Mouse (Mus musculus) E14TG2a.4 (cell line): ENCODE results near the gene Slc2a9.

Experiments
- H3K27me3 ChIP-seq: 2 replicates; pipeline ENCODE4 v1.6.1; 2014; ENCODE audit warnings: low read length, control low read depth; ENCODE audit not compliant: insufficient read depth
- H3K36me3 ChIP-seq: 2 replicates; pipeline ENCODE4 v1.6.1; 2014; ENCODE audit warnings: low read length, control low read depth; ENCODE audit not compliant: insufficient read depth
- H3K4me1 ChIP-seq: replicated peaks from 2 replicates; pipeline ENCODE4 v1.6.1; 2014; ENCODE audit warnings: low read depth, low read length, control low read depth
- H3K4me3 ChIP-seq: replicated peaks from 2 replicates; pipeline ENCODE4 v1.5.1; 2014; ENCODE audit warnings: mild to moderate bottlenecking, low read length
- H3K9me3 ChIP-seq: 2 replicates; pipeline ENCODE4 v1.6.1; 2014; ENCODE audit warnings: low read length, control low read depth
- CTCF ChIP-seq: conservative IDR thresholded peaks from 2 replicates; pipeline ENCODE4 v1.5.1; 2014; ENCODE audit warnings: low read length
- NANOG ChIP-seq: IDR thresholded peaks from 2 replicates; pipeline ENCODE4 v1.6.1; 2014; ENCODE audit warnings: borderline replicate concordance, low read length, mixed read lengths
- POU5F1 ChIP-seq: IDR thresholded peaks from 2 replicates; pipeline ENCODE4 v1.6.1; 2014; ENCODE audit warnings: low read length, borderline replicate concordance

The Slc2a9 gene

DNA sequence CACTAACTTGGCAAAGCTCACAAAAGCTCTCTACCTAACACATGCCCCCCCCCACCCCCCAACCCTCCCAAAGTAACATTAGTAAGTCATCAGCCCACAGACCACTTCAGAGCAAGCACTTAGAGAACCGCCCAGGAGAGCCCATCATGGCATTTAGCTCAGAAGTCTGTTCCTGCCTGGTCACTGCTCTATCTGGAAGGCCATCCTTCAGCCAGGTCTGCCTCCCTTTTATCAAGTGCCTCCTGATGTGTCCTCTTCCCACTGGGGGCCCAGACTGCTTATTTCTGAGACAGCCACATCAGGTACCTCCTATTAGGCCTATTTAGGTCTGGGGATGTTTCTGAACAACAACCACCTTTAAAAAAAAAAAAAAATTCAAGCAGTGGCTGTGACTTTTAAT is 38.0 kb upstream of the Slc2a9 start:
- TF ChIP-seq NANOG (no peak), CTCF (no peak), POU5F1 (no peak)
- Histone ChIP-seq H3K27me3 (no peaks in the 10 kb centered on the region), H3K9me3 (no peaks in the 10 kb centered on the region), H3K4me3 (no peak overlapping the region), H3K36me3 (peaks cover 100% of the 10 kb centered on the region), H3K4me1 (0 out of 2 replicates have a peak, but pooled peaks cover 3% of the 10 kb centered on the region)

GRCm38 (mm10) chr5:38538508-38538907 is 35.6 kb upstream of the Slc2a9 start:
- H3K36me3 ChIP-seq, result peaks cover 100% of the 10 kb centered on the region
- TF ChIP-seq CTCF (no peak), POU5F1 (no peak), NANOG (no peak)
- H3K4me1 ChIP-seq, result no peaks in the 10 kb centered on the region
- no peak overlapping the region for H3K4me3 ChIP-seq
- no peaks in the 10 kb centered on the region for H3K27me3 ChIP-seq
- no peaks in the 10 kb centered on the region for H3K9me3 ChIP-seq

DNA sequence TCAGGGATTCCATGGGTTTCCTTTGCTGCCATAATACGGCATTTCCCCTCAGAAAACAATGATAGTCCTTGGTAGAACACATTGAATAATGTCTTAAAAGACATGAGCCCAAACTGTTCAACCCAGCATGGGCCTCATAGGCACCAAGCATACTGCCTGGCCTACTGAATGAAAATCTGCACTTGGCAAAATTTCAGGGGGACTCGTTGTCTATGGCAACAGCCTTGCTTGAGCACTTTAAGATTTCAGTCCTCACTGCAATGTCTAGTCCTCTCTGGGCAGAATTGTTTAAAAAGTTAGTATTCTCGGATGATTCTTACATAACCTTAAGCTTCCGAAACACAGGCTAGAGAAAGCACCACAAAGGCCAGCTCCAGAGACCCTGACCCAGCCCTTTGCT is 34.9 kb upstream of the Slc2a9 start:
- no peak for TF ChIP-seq NANOG
- H3K36me3 ChIP-seq, result peaks cover 100% of the 10 kb centered on the region
- no peaks in the 10 kb centered on the region for H3K9me3 ChIP-seq
- H3K4me3 ChIP-seq, result no peak overlapping the region
- no peaks in the 10 kb centered on the region for H3K27me3 ChIP-seq
- 0 out of 2 replicates have a peak, but pooled peaks cover under 1% of the 10 kb centered on the region for H3K4me1 ChIP-seq

GRCm38 (mm10) chr5:38536822-38537221 is 33.9 kb upstream of the Slc2a9 start:
- no peak for TF ChIP-seq NANOG
- TF ChIP-seq CTCF, result no peak
- TF ChIP-seq POU5F1, result no peak
- no peaks in the 10 kb centered on the region for H3K27me3 ChIP-seq

GRCm38 (mm10) chr5:38532084-38532483 is 29.1 kb upstream of the Slc2a9 start:
- Histone ChIP-seq H3K4me3 (no peak overlapping the region), H3K27me3 (no peaks in the 10 kb centered on the region), H3K9me3 (no peaks in the 10 kb centered on the region), H3K4me1 (peaks cover 27% of the 10 kb centered on the region), H3K36me3 (peaks cover 100% of the 10 kb centered on the region)
- TF ChIP-seq POU5F1 (no peak), CTCF (no peak), NANOG (no peak)

More at GRCm38 (mm10) chr5:38536822-38537221, 33.9 kb upstream of the Slc2a9 start:
- no peak overlapping the region for H3K4me3 ChIP-seq
- H3K4me1 ChIP-seq, result peaks cover 11% of the 10 kb centered on the region
- H3K36me3 ChIP-seq, result peaks cover 100% of the 10 kb centered on the region
- no peaks in the 10 kb centered on the region for H3K9me3 ChIP-seq

- peaks cover 32% of the 10 kb centered on the region for H3K4me1 ChIP-seq
- no peaks in the 10 kb centered on the region for H3K27me3 ChIP-seq
- no peaks in the 10 kb centered on the region for H3K9me3 ChIP-seq
- TF ChIP-seq CTCF, result peak; percentile 56
- TF ChIP-seq POU5F1, result no peak
- H3K4me3 ChIP-seq, result no peak overlapping the region
- peaks cover 100% of the 10 kb centered on the region for H3K36me3 ChIP-seq
These were observed 26.9 kb upstream of the Slc2a9 start for GRCm38 (mm10) chr5:38529724-38530428.

DNA sequence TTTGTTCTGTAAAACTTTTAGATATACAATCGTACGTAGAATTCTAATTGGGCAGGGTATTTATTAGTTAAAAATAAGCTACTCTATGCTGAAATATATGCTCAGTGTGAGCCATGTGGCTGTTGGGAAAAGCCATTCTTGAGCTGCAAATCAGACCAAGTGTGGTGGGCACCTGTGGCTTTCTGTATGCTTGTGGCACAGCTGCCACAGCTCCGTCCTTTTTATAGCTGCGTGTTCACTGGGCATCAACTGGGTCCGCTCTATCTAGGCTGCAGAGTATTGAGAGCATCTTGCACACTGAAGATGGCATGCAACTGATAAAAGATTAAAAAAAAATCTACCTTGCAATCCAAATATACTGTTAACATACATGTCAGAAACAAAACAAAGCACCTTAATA is 20.0 kb upstream of the Slc2a9 start:
- no peak for TF ChIP-seq CTCF
- TF ChIP-seq NANOG, result no peak
- TF ChIP-seq POU5F1, result no peak
- peaks cover 44% of the 10 kb centered on the region for H3K36me3 ChIP-seq
- no peaks in the 10 kb centered on the region for H3K27me3 ChIP-seq
- no peaks in the 10 kb centered on the region for H3K9me3 ChIP-seq
- H3K4me3 ChIP-seq, result no peak overlapping the region
- H3K4me1 ChIP-seq, result peaks cover 59% of the 10 kb centered on the region

GRCm38 (mm10) chr5:38520838-38521237 is 17.9 kb upstream of the Slc2a9 start:
- TF ChIP-seq NANOG (peak; percentile 59; the same call in 1 of the 2 replicates), CTCF (no peak)
- Histone ChIP-seq H3K4me1 (peaks cover 73% of the 10 kb centered on the region), H3K9me3 (no peaks in the 10 kb centered on the region), H3K27me3 (no peaks in the 10 kb centered on the region), H3K36me3 (peaks cover 23% of the 10 kb centered on the region), H3K4me3 (no peak overlapping the region)

DNA sequence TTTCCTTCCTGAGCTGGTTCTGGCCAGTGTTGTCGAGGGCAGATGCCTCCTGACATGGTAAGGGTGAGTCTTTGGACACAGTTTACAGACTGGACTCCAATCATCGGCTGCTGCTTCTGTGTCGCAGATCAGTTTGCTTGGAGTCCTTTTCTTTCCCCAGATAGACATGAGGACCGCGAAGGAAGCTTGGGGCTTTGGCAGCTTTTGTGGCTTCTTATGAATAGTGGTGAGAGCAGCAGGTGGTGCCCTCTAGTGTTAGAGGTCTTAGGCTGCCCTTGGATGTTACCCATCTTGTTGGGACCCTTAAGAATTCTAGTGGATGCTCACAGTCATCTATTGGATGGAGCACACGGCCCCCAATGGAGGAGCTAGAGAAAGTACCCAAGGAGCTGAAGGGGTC is 13.3 kb upstream of the Slc2a9 start:
- H3K4me1 ChIP-seq, result peaks cover 47% of the 10 kb centered on the region
- peak; percentile 29 for TF ChIP-seq CTCF
- TF ChIP-seq POU5F1, result no peak
- no peaks in the 10 kb centered on the region for H3K36me3 ChIP-seq
- H3K9me3 ChIP-seq, result no peaks in the 10 kb centered on the region
- peaks cover 9% of the 10 kb centered on the region for H3K27me3 ChIP-seq
- H3K4me3 ChIP-seq, result no peak overlapping the region
